Mouse (Mus musculus): ENCODE data around the gene Cbx7. TPM values are rescaled to one million over a fixed set of nuclear protein-coding genes. Genes with fewer than 3 reads are reported as not detected.

The Cbx7 gene
- polyA plus RNA-seq, 1 experiment = 30.5 TPM

- 36% methylated on average over 18 of the region's 18 CpGs for WGBS
- no peak for DNase-seq (ENCODE audit: low read depth, low spot score)
Observed at GRCm38 (mm10) chr15:79875261-79875995, 95.5 kb downstream of the Cbx7 start.

GRCm38 (mm10) chr15:79873995-79874394, 96.9 kb downstream of the Cbx7 start:
- 60% methylated on average over 2 of the region's 2 CpGs for WGBS
- no peak for DNase-seq (ENCODE audit: low read depth, low spot score)

GRCm38 (mm10) chr15:79873545-79873944, 97.4 kb downstream of the Cbx7 start:
- 91% methylated on average over 8 of the region's 8 CpGs for WGBS
- no peak for DNase-seq (ENCODE audit: low read depth, low spot score)

- no peak for DNase-seq (ENCODE audit: low read depth, low spot score)
- 90% methylated on average over 3 of the region's 3 CpGs for WGBS
Observed at GRCm38 (mm10) chr15:79867260-79868002, 103.5 kb downstream of the Cbx7 start.

Other genes with a start within 250 kb of the Cbx7 start
- 18.9 and 19.0 TPM in 2 replicates for gene Sun2, start 228.6 kb downstream of the Cbx7 start, polyA plus RNA-seq (2012; rRNA removed)
- 21.3 and 22.5 TPM in 2 replicates for gene Dnal4, start 193.3 kb downstream of the Cbx7 start, polyA plus RNA-seq (2012; rRNA removed)
- gene Nptxr, start 166.4 kb downstream of the Cbx7 start, polyA plus RNA-seq (2012; rRNA removed) = 0.71 and 1.0 TPM in 2 replicates
- not detected in 2 replicates for gene Npcd, start 136.9 kb downstream of the Cbx7 start, polyA plus RNA-seq (2012; rRNA removed)
- 15.5 and 17.5 TPM in 2 replicates for gene Cbx6, start 136.4 kb downstream of the Cbx7 start, polyA plus RNA-seq (2012; rRNA removed)
- gene Apobec3, start 79.5 kb downstream of the Cbx7 start, polyA plus RNA-seq (2012; rRNA removed) = 28.3 and 34.3 TPM in 2 replicates
- 5.8 and 7.5 TPM in 2 replicates for gene Pdgfb, start 43.9 kb upstream of the Cbx7 start, polyA plus RNA-seq (2012; rRNA removed)
- gene Syngr1, start 120.2 kb upstream of the Cbx7 start, polyA plus RNA-seq (2012; rRNA removed) = 8.1 and 8.4 TPM in 2 replicates
- 597 and 673 TPM in 2 replicates for gene Rpl3, start 120.7 kb upstream of the Cbx7 start, polyA plus RNA-seq (2012; rRNA removed)
- gene Tab1, start 162.0 kb upstream of the Cbx7 start, polyA plus RNA-seq (2012; rRNA removed) = 26.9 and 29.4 TPM in 2 replicates
- 41.9 and 56.6 TPM in 2 replicates for gene Mgat3, start 202.6 kb upstream of the Cbx7 start, polyA plus RNA-seq (2012; rRNA removed)